Mouse (Mus musculus) brain, embryonic 14.5 days (tissue): ENCODE data around the gene Mcoln2.

Source experiments
- CTCF ChIP-seq: fragments of 200-500 bp; IDR thresholded peaks from 2 replicates; pipeline ENCODE4 v1.5.1; 2012; ENCODE audit warnings: inconsistent platforms, mild to moderate bottlenecking, moderate library complexity, borderline replicate concordance; ENCODE audit not compliant: insufficient read depth, insufficient read length; ENCODE audit errors: extremely low read depth
- POLR2A ChIP-seq: fragments of 200-500 bp; IDR thresholded peaks from 2 replicates; pipeline ENCODE4 v1.6.1; 2012; ENCODE audit warnings: mild to moderate bottlenecking, inconsistent platforms, borderline replicate concordance; ENCODE audit not compliant: poor library complexity, insufficient read depth, insufficient read length, severe bottlenecking; ENCODE audit errors: extremely low read depth

DNA sequence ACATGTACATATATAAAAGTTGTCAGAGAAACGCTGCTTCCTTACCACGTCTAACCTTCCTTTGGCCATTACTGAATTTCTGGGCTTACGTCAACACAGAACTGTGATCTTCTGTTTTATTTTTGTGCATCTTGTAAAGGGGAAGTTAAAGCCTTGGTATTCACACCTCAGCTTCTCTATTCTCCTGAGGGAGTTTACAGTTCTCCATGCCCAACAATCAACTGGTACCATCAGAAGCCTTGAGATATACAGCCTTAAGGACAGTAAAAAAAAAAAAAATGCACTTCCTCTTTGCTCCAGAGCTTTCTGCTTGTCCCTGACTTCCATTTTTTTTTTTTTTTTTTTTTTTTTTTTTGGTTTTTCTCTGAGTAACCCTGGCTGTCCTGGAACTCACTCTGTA, 66.9 kb downstream of the Mcoln2 start:
- TF ChIP-seq CTCF (no peak), POLR2A (no peak)
